Mouse (Mus musculus) heart, adult 2 months (tissue): ENCODE data around the gene Tango6.

Experiments
- CTCF ChIP-seq: fragments of 200-600 bp; IDR thresholded peaks from 2 replicates; pipeline ENCODE4 v1.8.1; 2022; ENCODE audit warnings: antibody characterized with exemption, mild to moderate bottlenecking, moderate library complexity
- POLR2A ChIP-seq: fragments of 200-500 bp; IDR thresholded peaks from 2 replicates; pipeline ENCODE4 v1.6.1; 2011; ENCODE audit warnings: mild to moderate bottlenecking, low read depth, low read length, control low read depth; ENCODE audit not compliant: insufficient read depth

- TF ChIP-seq CTCF (no peak), POLR2A (no peak)
Observed at GRCm38 (mm10) chr8:106829526-106830045, 146.7 kb downstream of the Tango6 start.
